Mouse (Mus musculus) kidney, adult 2 months (tissue): ENCODE measurements around the gene Plscr2.

Experiments
- CTCF ChIP-seq: fragments of 200-500 bp; conservative IDR thresholded peaks from 2 replicates; pipeline ENCODE4 v1.5.1; 2011; ENCODE audit warnings: low read depth, mild to moderate bottlenecking, control low read depth, low read length, moderate library complexity, mixed read lengths; ENCODE audit not compliant: insufficient read depth, insufficient read length
- POLR2A ChIP-seq: fragments of 200-500 bp; IDR thresholded peaks from one replicate; pipeline ENCODE4 v1.6.1; 2011; ENCODE audit warnings: low read depth, low read length, control low read depth

DNA sequence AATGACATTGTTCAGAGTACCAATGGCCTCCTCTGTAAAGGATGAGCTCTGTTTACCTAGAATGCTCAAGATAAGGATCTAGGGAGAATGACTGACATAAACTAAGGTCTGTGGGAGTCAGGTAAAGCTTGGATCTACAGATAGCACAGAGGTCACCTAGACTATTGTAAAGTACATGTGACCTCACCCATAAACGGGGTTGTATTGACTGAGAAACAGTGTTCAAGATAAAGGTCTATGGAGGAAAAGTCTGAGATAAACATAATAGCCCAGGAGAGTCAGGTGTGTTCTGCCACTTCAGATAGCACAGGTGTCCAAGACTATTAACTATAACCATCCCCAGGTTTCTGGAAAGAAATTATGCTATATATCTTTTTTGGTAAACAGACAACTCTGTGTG lies 63.6 kb downstream of the Plscr2 start:
- TF ChIP-seq POLR2A (no peak), CTCF (no peak)
